Mouse (Mus musculus) monocyte, adult 5-6 weeks (primary cell): ENCODE data around the gene Tcf25. TPM values are rescaled to one million over a fixed set of nuclear protein-coding genes. Genes with fewer than 3 reads are reported as not detected.
A peak's percentile ranks its signal among the peaks of the same experiment; 100 is the strongest.
"Not testable (repeated sequence)": the region's sequence is repeated elsewhere in the genome, so short reads cannot be mapped to it uniquely, and the experiment has no call there.

ENCODE experiments used
- ATAC-seq: fragments of 153-309, 156-312 bp; replicated peaks from 2 replicates; pipeline ENCODE4 v1.8.0; 2017; ENCODE audit warnings: mild to moderate bottlenecking; ENCODE audit not compliant: low TSS enrichment, insufficient number of reproducible peaks, severe bottlenecking, poor library complexity, low FRiP score
- total RNA-seq: library from RNA; stranded (forward); fragments of 200-1000, 200-491, 200-594 nt; gene quantifications from 3 replicates; pipeline ENCODE4 v1.2.3, GENCODE M21; 2017

Gene Tcf25
- total RNA-seq, 1 experiment from 2014 or later, result 562 TPM

- ATAC-seq, result 0 out of 2 replicates have a peak, but pooled peaks have one; percentile 42
These were observed 33.2 kb downstream of the Tcf25 start, which contains the start of gene Mc1r for GRCm38 (mm10) chr8:123406786-123407185. Gene Mc1r, plus strand, starts transcription at chr8:123407107.

DNA sequence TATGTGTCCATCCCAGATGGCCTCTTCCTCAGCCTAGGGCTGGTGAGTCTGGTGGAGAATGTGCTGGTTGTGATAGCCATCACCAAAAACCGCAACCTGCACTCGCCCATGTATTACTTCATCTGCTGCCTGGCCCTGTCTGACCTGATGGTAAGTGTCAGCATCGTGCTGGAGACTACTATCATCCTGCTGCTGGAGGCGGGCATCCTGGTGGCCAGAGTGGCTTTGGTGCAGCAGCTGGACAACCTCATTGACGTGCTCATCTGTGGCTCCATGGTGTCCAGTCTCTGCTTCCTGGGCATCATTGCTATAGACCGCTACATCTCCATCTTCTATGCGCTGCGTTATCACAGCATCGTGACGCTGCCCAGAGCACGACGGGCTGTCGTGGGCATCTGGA, 34.1 kb downstream of the Tcf25 start:
- ATAC-seq, result no peak

- no peak for ATAC-seq
These were observed 35.3 kb downstream of the Tcf25 start for GRCm38 (mm10) chr8:123408586-123409544.

DNA sequence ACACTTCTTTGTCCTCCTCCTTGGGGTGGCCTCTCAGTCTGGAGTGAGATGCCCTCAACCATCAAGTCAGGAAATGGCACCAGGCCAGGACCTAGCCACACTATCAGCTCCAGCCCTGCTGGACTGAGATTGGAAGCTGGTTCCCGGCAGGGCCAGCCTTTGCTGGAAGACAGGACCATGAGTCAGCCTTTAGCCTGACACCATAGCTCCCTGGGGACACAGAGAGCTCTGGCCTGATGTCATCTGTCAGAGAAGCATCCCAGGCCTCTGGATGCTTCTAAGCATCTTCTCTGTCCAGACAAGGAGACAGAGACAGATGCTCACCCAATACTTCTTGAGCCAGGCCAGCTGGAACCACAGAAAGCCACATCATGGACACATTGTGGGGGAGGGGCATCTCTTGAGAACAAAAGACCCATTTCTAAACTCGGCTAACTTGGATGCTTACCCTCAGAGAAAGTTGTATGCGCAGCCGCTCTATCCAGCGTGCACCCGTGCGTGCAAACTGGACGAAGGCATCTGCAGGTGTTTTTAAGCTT, 36.6 kb downstream of the Tcf25 start:
- no peak for ATAC-seq

GRCm38 (mm10) chr8:123410788-123411187, 37.2 kb downstream of the Tcf25 start:
- ATAC-seq, result no peak

- ATAC-seq, result peak; percentile 42; the same call in 1 of the 2 replicates
These were observed 37.7 kb downstream of the Tcf25 start, which contains the start of gene Tubb3 for GRCm38 (mm10) chr8:123411246-123411645. Gene Tubb3, plus strand, starts transcription at chr8:123411424.

- ATAC-seq, result no peak
These were observed 38.3 kb downstream of the Tcf25 start for GRCm38 (mm10) chr8:123411781-123412327.

- peak; percentile 58 for ATAC-seq
These were observed 39.1 kb downstream of the Tcf25 start for GRCm38 (mm10) chr8:123412560-123413170.

DNA sequence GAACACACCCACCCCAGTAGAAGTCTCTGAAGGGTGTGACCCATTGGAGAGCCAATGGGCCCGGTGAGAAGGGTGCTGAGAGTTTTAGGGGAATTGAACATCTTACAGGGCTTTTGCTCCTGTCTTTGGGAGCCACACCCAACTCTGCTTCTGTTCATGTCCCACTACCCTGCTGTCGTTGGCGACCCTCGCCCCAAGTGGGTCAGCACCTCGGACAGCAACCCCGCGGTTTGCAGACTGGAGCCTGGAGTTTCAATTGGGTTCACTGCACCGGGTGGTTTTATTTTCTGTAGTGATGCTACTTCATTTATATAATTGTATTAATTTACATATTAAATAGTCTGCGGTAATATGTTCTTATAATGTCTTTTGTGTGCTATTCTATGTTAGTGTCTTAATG, 40.7 kb downstream of the Tcf25 start:
- no peak for ATAC-seq

- ATAC-seq, result not testable (repeated sequence)
These were observed 41.6 kb downstream of the Tcf25 start for GRCm38 (mm10) chr8:123414997-123415696.

- no peak for ATAC-seq
These were observed 42.7 kb downstream of the Tcf25 start for GRCm38 (mm10) chr8:123415967-123416943.

- no peak for ATAC-seq
These were observed 43.5 kb downstream of the Tcf25 start for GRCm38 (mm10) chr8:123416944-123417555.

- ATAC-seq, result no peak
These were observed 46.2 kb downstream of the Tcf25 start for GRCm38 (mm10) chr8:123419711-123420110.

GRCm38 (mm10) chr8:123420525-123421281, 47.1 kb downstream of the Tcf25 start:
- no peak for ATAC-seq

GRCm38 (mm10) chr8:123421325-123421724, 47.8 kb downstream of the Tcf25 start:
- ATAC-seq, result no peak

GRCm38 (mm10) chr8:123422056-123422780, 48.7 kb downstream of the Tcf25 start:
- ATAC-seq, result peak; percentile 71
